Mouse (Mus musculus) hindbrain, embryonic 15.5 days (tissue): ENCODE results near the gene Pus3. TPM values are rescaled to one million over a fixed set of nuclear protein-coding genes. Genes with fewer than 3 reads are reported as not detected.
"Not testable (repeated sequence)": the region's sequence is repeated elsewhere in the genome, so short reads cannot be mapped to it uniquely, and the experiment has no call there.

Experiments used
- ATAC-seq: fragments of 200-750 bp; cut with Nextera tagmentation; 2 replicates; pipeline ENCODE4 v1.8.0; 2017; ENCODE audit warnings: low read depth, moderate number of reproducible peaks, moderate TSS enrichment; ENCODE audit not compliant: low FRiP score
- H3K27ac ChIP-seq: fragments of 300-500 bp; sonication (generic); replicated peaks from 2 replicates; pipeline ENCODE4 v1.5.1; 2015; ENCODE audit warnings: mild to moderate bottlenecking, inconsistent platforms
- H3K27me3 ChIP-seq: fragments of 300-500 bp; sonication (generic); 2 replicates; pipeline ENCODE4 v1.6.1; 2015; ENCODE audit warnings: control low read depth, inconsistent platforms
- H3K36me3 ChIP-seq: fragments of 300-500 bp; sonication (generic); 2 replicates; pipeline ENCODE4 v1.6.1; 2015; ENCODE audit warnings: control low read depth, inconsistent platforms
- H3K4me1 ChIP-seq: fragments of 300-500 bp; sonication (generic); replicated peaks from 2 replicates; pipeline ENCODE4 v1.6.1; 2015; ENCODE audit warnings: control low read depth, inconsistent platforms
- H3K4me2 ChIP-seq: fragments of 300-500 bp; sonication (generic); 2 replicates; pipeline ENCODE4 v1.6.1; 2015; ENCODE audit warnings: moderate library complexity, mild to moderate bottlenecking, inconsistent platforms
- H3K4me3 ChIP-seq: fragments of 300-500 bp; sonication (generic); 2 replicates; pipeline ENCODE4 v1.5.1; 2015; ENCODE audit warnings: mild to moderate bottlenecking, inconsistent platforms
- H3K9ac ChIP-seq: fragments of 300-500 bp; sonication (generic); 2 replicates; pipeline ENCODE4 v1.6.1; 2015; ENCODE audit warnings: inconsistent platforms
- H3K9me3 ChIP-seq: fragments of 300-500 bp; sonication (generic); 2 replicates; pipeline ENCODE4 v1.6.1; 2016; ENCODE audit warnings: control low read depth, inconsistent platforms
- WGBS: fragments of 180-500 bp; shearing (Covaris S2); methylation state at CpG from one replicate; pipeline ENCODE4 v1.1.7; 2015; 5-methylcytosine and 5-hydroxymethylcytosine counted together
- polyA plus RNA-seq: library from polyadenylated mRNA; unstranded; fragments of >200 nt; fragmentation: Nextera tagmentation; extraction: Ambion mirVana; gene quantifications from 2 replicates; pipeline ENCODE4 v1.2.1, GENCODE M21; 2015

Pus3 gene
- polyA plus RNA-seq, 1 experiment from 2014 or later = 15.6 TPM

DNA sequence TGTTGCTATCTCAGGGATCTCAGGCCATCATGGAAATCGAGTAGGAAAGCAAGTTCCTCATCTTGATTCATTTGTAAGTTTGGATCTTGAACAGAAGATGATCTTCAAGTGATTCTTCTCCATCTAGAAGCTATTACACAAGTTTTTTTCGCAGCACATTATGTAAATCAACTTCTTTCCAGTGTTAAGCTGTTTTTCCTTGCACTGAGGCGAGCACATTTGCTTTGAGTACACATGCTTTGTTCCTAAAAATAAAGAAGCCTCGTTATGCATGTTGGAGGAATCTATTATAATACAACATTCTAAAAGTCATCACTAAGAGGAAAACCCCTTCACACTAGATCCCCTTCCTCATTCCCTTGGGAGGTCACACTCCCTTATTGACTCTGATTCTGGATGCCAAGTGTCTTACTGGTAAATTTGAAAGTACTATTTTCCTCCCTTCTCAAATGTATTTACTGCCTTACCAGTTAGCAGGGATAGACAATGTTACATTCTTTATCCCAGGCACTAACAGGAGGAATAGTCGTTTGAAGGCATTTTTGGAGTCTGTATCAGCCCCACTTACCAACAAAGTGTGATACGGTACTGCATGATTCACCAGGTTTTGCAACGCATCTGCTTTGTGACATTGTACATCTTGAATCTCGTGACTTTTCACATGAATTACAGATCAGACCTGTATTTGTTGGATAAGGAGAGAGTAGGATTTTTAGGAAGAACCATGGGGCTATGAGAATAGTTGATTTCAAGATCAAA, 49.4 kb downstream of the Pus3 start:
- no peak overlapping the region for H3K4me2 ChIP-seq
- WGBS = 66% methylated on average over 8 of the region's 8 CpGs

DNA sequence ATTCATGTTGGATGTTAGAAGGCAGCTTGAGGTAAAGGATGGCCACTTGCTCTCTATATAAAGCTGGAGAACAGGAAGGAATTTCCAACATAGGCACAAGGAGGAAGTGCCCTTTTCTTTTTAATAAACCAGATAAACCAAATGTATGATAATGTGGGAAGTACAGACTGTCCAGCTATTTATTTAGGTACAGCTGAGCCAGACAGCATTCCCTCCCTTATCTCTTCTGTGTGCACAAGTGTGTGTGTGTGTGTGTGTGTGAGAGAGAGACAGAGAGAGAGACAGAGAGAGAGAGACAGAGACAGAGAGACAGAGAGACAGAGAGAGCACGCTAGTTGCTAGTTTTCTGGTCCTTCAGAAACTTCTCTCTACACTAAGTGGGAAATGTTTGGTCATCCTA, 53.4 kb downstream of the Pus3 start, which contains the start of gene Pate4:
Gene Pate4, minus strand, starts transcription at position 101 of the 400 bp plus-strand sequence.
- Histone ChIP-seq H3K4me1 (no peaks in the 10 kb centered on the region), H3K27me3 (no peaks in the 10 kb centered on the region), H3K4me3 (no peak within 1 kb of the TSS), H3K36me3 (no peaks in the 10 kb centered on the region), H3K9me3 (no peaks in the 10 kb centered on the region), H3K9ac (no peak within 1 kb of the TSS), H3K4me2 (no peak within 1 kb of the TSS), H3K27ac (no peak within 1 kb of the TSS)
- no peak for ATAC-seq
- whole genome bisulfite sequencing = 81% methylated on average over 1 of the region's 1 CpGs

More for the DNA sequence above, 49.4 kb downstream of the Pus3 start:
- H3K4me1 ChIP-seq = no peaks in the 10 kb centered on the region
- no peaks in the 10 kb centered on the region for H3K27me3 ChIP-seq
- H3K9ac ChIP-seq = no peak overlapping the region
- H3K27ac ChIP-seq = no peak overlapping the region
- no peaks in the 10 kb centered on the region for H3K36me3 ChIP-seq
- no peak overlapping the region for H3K4me3 ChIP-seq
- ATAC-seq = no peak
- no peaks in the 10 kb centered on the region for H3K9me3 ChIP-seq

DNA sequence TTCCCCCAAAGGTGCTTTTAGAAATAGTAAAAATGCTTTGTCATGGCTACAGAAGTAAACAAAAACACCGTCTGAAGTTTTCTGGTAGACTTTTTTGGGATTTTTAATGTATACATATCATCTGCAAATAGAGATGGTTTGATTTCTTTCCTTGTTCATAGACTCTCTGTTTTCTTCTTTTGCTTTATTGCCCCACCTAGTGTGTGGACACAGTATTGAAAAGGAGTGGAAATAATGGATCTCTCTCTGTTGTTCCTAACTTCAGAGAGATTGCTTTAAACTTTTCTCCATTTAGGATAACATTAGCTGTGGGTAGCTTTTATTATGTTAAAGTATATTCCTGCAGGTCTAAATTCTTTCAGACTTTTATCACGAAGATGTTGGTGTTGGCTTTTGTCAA, 55.6 kb downstream of the Pus3 start:
- no peaks in the 10 kb centered on the region for H3K36me3 ChIP-seq
- H3K27ac ChIP-seq = no peak overlapping the region
- no peak overlapping the region for H3K4me2 ChIP-seq
- no peak overlapping the region for H3K9ac ChIP-seq
- H3K4me3 ChIP-seq = no peak overlapping the region
- no peaks in the 10 kb centered on the region for H3K9me3 ChIP-seq
- H3K27me3 ChIP-seq = no peaks in the 10 kb centered on the region
- 34% methylated on average over 2 of the region's 2 CpGs for WGBS
- ATAC-seq = no peak
- H3K4me1 ChIP-seq = no peaks in the 10 kb centered on the region

- H3K36me3 ChIP-seq, H3K4me2 ChIP-seq, H3K4me3 ChIP-seq, H3K9me3 ChIP-seq, ATAC-seq, H3K4me1 ChIP-seq, H3K27me3 ChIP-seq, H3K9ac ChIP-seq, H3K27ac ChIP-seq: not testable (repeated sequence)
- 76% methylated on average over 2 of the region's 2 CpGs for WGBS
Measured at GRCm38 (mm10) chr9:35616784-35617183, 58.4 kb downstream of the Pus3 start.

Other genes starting within 250 kb of the Pus3 start
- 2.8 and 5.2 TPM in 2 replicates for gene Cdon, start 137.5 kb upstream of the Pus3 start, polyA plus RNA-seq
- gene Gm1113, start 40.3 kb upstream of the Pus3 start, polyA plus RNA-seq = not detected in 2 replicates
- gene Ddx25, start 67 bp upstream of the Pus3 start, polyA plus RNA-seq = 26.4 and 28.7 TPM in 2 replicates
- gene Pate2, start 11.7 kb downstream of the Pus3 start, polyA plus RNA-seq = 0.94 and 0.97 TPM in 2 replicates
- gene Hyls1, start 11.8 kb downstream of the Pus3 start, polyA plus RNA-seq = 15.3 and 16.2 TPM in 2 replicates
- gene Pate4, start 53.3 kb downstream of the Pus3 start, polyA plus RNA-seq = not detected in 2 replicates
- gene Pate3, start 89.6 kb downstream of the Pus3 start, polyA plus RNA-seq = not detected in 2 replicates
- gene Pate1, start 128.8 kb downstream of the Pus3 start, polyA plus RNA-seq = 0.09 TPM in 1 of 2 replicates, not detected in the other
- gene Gm17677, start 182.5 kb downstream of the Pus3 start, polyA plus RNA-seq = not detected in 2 replicates
- gene Gm17727, start 219.5 kb downstream of the Pus3 start, polyA plus RNA-seq = not detected in 2 replicates
- not detected in 2 replicates for gene Gm27235, start 231.5 kb downstream of the Pus3 start, polyA plus RNA-seq
- gene D730048I06Rik, start 231.5 kb downstream of the Pus3 start, polyA plus RNA-seq = not detected in 2 replicates